Mouse (Mus musculus) lung, adult 2 months (tissue): Measurements from ENCODE around the gene Esyt2. TPM values are rescaled to one million over a fixed set of nuclear protein-coding genes. Genes with fewer than 3 reads are reported as not detected.
A peak's percentile ranks its signal among the peaks of the same experiment; 100 is the strongest.

ENCODE experiments used
- DNase-seq: peaks from one replicate; pipeline ENCODE4 v3.0.0; 2022
- H3K4me1 ChIP-seq: fragments of 200-500 bp; 2 replicates; pipeline ENCODE4 v1.6.1; 2011; ENCODE audit warnings: low read length; ENCODE audit not compliant: control insufficient read depth, insufficient read depth
- H3K4me3 ChIP-seq: fragments of 200-500 bp; replicated peaks from 2 replicates; pipeline ENCODE3; 2011; ENCODE audit warnings: low read depth, mild to moderate bottlenecking, control low read depth, low read length; ENCODE audit errors: extremely low read depth
- CTCF ChIP-seq: fragments of 200-500 bp; IDR thresholded peaks from 2 replicates; pipeline ENCODE4 v1.5.1; 2011; ENCODE audit warnings: mild to moderate bottlenecking, low read length, control low read depth; ENCODE audit not compliant: insufficient read depth
- POLR2A ChIP-seq: fragments of 200-500 bp; IDR thresholded peaks from 2 replicates; pipeline ENCODE4 v1.6.1; 2011; ENCODE audit warnings: low read depth, mild to moderate bottlenecking, control low read depth, low read length, borderline replicate concordance; ENCODE audit errors: extremely low read depth
- WGBS: fragments of 180-500 bp; shearing (Covaris S2); methylation state at CpG from one replicate; pipeline ENCODE4 v1.1.7; 2018; 5-methylcytosine and 5-hydroxymethylcytosine counted together
- polyA plus RNA-seq: library from polyadenylated mRNA; depleted of rRNA; stranded (reverse); fragments of >200 nt; gene quantifications from 2 replicates; pipeline ENCODE4 v1.2.3, GENCODE M21; 2012

The Esyt2 gene
- polyA plus RNA-seq, 1 experiment: 15.0 TPM

GRCm38 (mm10) chr12:116278541-116278940, 2.5 kb upstream of the Esyt2 start:
- no peak for DNase-seq
- 76% methylated on average over 1 of the region's 1 CpGs for WGBS
- no peak overlapping the region for H3K4me3 ChIP-seq
- no peaks in the 10 kb centered on the region; the same call in 1 of the 2 replicates for H3K4me1 ChIP-seq
- no peak for TF ChIP-seq CTCF

GRCm38 (mm10) chr12:116279181-116279580, 1.8 kb upstream of the Esyt2 start:
- DNase-seq: no peak
- TF ChIP-seq CTCF (no peak), POLR2A (no peak)
- no peaks in the 10 kb centered on the region; the same call in 1 of the 2 replicates for H3K4me1 ChIP-seq
- H3K4me3 ChIP-seq: no peak overlapping the region
- 96% methylated on average over 2 of the region's 2 CpGs for WGBS

- Histone ChIP-seq H3K4me3 (peak overlapping the region; percentile 75), H3K4me1 (no peaks in the 10 kb centered on the region; the same call in 1 of the 2 replicates)
- no peak for TF ChIP-seq POLR2A
- no peak for TF ChIP-seq CTCF
- 2% methylated on average over 7 of the region's 7 CpGs for WGBS
- no peak for DNase-seq
These were observed 795 bp upstream of the Esyt2 start for GRCm38 (mm10) chr12:116280149-116280652.

DNA sequence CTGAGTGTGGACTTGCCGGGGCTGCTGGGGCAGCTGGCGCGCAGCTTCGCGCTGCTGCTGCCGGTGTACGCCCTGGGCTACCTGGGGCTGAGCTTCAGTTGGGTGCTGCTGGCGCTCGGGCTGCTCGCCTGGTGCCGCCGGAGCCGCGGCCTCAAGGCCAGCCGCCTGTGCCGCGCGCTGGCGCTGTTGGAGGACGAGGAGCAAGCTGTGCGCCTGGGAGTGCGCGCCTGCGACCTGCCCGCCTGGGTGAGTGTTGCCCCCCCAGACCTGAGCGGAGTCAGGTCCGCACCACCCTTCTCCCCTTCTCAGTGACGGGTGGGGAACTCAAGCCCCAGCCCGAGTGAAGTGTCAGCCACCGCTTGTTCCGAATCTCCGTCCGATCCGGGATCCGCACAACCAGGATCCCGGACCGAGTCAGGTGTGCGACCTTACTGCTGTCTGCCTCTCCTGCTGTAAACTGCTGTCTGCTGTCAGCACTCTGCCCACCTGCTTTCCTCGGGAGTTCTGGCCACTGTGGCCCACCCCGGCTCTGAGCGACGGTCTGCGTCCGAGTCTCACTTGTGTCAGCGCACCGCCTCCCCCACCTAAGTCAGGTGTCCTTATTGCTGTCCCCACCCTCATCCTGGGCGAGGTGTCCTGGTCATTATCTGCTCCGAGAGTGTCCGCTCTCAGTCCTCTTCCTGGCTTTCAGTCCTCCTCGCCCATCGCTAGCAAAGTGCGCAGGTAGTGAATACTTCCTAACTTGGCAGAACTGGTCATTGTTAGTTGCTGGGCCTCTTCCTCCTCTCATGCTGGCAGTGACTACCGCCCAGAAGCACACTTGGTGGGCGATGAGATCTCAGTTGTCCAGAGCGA, 658 bp downstream of the Esyt2 start:
- DNase-seq: peak; percentile 51
- WGBS: under 1% methylated on average over 55 of the region's 55 CpGs
- no peaks in the 10 kb centered on the region; the same call in 1 of the 2 replicates for H3K4me1 ChIP-seq
- H3K4me3 ChIP-seq: peak overlapping the region; percentile 75
- TF ChIP-seq POLR2A (0 out of 2 replicates have a peak, but pooled peaks have one; percentile 16), CTCF (no peak)

GRCm38 (mm10) chr12:116282856-116283255, 1.9 kb downstream of the Esyt2 start:
- WGBS: 64% methylated on average over 2 of the region's 2 CpGs
- no peak for TF ChIP-seq CTCF
- TF ChIP-seq POLR2A: no peak
- H3K4me3 ChIP-seq: no peak overlapping the region
- no peaks in the 10 kb centered on the region; the same call in 1 of the 2 replicates for H3K4me1 ChIP-seq
- no peak for DNase-seq

DNA sequence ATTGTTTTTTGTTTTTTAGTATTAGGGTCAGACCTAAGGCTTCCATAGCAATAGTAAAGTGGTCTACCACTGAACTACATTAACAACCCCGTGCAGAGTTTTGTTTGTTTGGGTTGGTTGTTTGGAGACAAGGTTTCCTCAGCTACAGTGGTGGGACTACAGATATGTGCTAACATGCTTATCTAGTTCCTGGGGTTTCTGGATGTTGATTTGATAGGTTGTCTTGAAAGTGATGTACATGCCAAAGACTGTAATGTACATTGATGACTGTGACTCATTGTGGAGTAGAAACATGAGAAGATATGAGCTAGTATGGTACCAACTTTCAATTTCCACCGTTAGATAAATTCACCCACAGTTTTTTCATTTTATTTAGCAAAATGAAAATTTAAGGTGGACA, 2.5 kb downstream of the Esyt2 start:
- WGBS: 33% methylated on average over 2 of the region's 2 CpGs
- H3K4me1 ChIP-seq: no peaks in the 10 kb centered on the region; the same call in 1 of the 2 replicates
- TF ChIP-seq CTCF (no peak), POLR2A (no peak)
- no peak for DNase-seq
- no peak overlapping the region for H3K4me3 ChIP-seq

DNA sequence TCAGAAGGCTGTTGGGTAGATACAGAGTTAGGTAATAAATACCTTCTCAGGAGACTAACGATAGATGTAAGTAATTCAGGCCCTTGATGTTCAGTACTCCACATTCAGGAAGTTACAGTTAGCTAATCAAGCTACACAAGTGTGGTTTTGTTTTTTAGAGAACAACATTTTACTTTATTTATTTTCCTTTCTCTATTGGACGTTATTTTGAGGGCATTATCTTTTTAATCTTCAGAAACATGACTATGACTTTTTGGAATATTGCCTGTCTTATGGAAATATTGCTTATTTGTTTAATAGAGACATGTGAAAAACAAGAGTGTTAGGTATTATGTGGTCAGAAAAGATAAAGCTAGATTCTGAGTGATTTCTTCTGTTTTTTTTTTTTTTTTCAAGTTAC, 12.2 kb downstream of the Esyt2 start:
- no peak for DNase-seq
- Histone ChIP-seq H3K4me1 (peaks cover 2% of the 10 kb centered on the region; the same call in 1 of the 2 replicates), H3K4me3 (no peak overlapping the region)
- 12% methylated on average over 2 of the region's 2 CpGs for WGBS
- TF ChIP-seq POLR2A (no peak), CTCF (no peak)

GRCm38 (mm10) chr12:116293599-116294292, 12.8 kb downstream of the Esyt2 start:
- WGBS: 45% methylated on average over 4 of the region's 4 CpGs
- no peak overlapping the region for H3K4me3 ChIP-seq
- H3K4me1 ChIP-seq: peaks cover 2% of the 10 kb centered on the region; the same call in 1 of the 2 replicates
- DNase-seq: no peak
- TF ChIP-seq CTCF (no peak), POLR2A (no peak)

DNA sequence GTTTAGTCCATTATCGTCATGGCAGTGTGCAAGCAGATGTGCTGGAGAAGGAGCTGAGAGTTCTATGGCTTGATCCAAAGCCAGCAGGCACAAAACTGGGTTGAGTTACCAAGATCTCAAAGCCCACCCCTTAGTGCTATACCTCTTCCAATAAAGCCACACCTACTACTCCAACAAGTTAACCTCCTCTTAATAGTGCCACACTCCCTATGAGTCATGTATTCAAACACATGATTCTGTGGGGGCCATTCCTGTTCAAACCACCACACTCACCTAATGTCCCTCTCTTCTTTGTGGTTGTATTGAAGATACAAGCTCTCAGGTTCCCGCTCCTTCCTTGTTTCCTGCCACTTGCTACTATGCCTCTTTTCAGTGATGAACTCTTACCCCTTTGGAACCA, 18.9 kb downstream of the Esyt2 start:
- 81% methylated on average over 2 of the region's 2 CpGs for WGBS
- TF ChIP-seq POLR2A: no peak
- no peak for TF ChIP-seq CTCF
- no peak overlapping the region for H3K4me3 ChIP-seq
- no peaks in the 10 kb centered on the region; the same call in 1 of the 2 replicates for H3K4me1 ChIP-seq
- no peak for DNase-seq
